Mouse (Mus musculus) small intestine, adult 2 months (tissue): ENCODE data around the gene Gpr88.

Source experiments
- CTCF ChIP-seq: fragments of 200-500 bp; IDR thresholded peaks from 2 replicates; pipeline ENCODE4 v1.5.1; 2012; ENCODE audit warnings: low read depth, mild to moderate bottlenecking, control low read depth, inconsistent platforms, low read length, moderate library complexity, mixed read lengths; ENCODE audit not compliant: insufficient replicate concordance, insufficient read length; ENCODE audit errors: extremely low read depth
- POLR2A ChIP-seq: fragments of 200-500 bp; IDR thresholded peaks from 2 replicates; pipeline ENCODE4 v1.6.1; 2012; ENCODE audit warnings: low read depth, mild to moderate bottlenecking, control low read depth, inconsistent platforms, low read length, moderate library complexity

DNA sequence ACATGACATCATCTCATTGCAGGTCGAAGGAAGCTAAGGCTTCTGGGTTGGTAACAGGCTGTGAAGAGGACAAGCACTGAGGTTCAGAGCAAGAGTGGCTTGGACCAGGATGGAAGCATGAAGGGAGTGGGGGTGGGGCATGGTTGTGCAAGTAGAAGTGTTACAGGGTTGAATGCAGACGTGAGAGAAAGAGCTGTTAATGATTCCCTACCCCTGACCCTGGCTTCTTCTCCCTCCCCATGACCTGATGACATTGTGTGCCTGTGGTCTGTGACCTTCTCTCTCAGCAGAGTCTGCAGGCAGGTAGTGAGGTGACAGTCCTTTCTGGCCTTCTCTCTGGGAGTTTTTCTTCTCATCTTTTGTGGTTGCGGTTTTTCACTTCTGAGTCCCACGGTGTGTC, 16.4 kb downstream of the Gpr88 start:
- TF ChIP-seq CTCF (no peak), POLR2A (no peak)
